Mouse (Mus musculus): ENCODE results near the gene Ugt1a2.
A peak's percentile ranks its signal among the peaks of the same experiment; 100 is the strongest.

The Ugt1a2 gene

GRCm38 (mm10) chr1:88259643-88260024 lies 59.2 kb downstream of the Ugt1a2 start:
- no peak for DNase-seq

DNA sequence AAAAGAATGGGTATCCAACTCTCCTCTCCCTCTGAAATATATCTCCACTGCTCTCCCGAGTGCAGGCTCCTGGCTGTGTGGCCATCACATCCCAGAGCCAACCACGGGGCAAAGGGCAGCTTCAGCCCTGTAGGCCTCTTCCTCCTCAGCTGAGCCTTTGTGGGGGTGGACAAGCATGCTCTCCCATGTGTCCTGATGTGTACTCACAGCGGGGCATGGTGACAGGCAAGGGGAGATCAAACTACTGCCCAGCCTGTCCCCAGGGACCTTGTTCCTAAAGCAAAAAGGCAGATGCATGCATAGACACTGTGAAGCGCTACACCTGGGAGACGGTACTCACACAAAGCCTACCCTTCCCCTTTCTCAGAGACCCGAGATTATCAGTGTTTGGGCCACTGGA lies 59.7 kb downstream of the Ugt1a2 start:
- no peak for DNase-seq

DNA sequence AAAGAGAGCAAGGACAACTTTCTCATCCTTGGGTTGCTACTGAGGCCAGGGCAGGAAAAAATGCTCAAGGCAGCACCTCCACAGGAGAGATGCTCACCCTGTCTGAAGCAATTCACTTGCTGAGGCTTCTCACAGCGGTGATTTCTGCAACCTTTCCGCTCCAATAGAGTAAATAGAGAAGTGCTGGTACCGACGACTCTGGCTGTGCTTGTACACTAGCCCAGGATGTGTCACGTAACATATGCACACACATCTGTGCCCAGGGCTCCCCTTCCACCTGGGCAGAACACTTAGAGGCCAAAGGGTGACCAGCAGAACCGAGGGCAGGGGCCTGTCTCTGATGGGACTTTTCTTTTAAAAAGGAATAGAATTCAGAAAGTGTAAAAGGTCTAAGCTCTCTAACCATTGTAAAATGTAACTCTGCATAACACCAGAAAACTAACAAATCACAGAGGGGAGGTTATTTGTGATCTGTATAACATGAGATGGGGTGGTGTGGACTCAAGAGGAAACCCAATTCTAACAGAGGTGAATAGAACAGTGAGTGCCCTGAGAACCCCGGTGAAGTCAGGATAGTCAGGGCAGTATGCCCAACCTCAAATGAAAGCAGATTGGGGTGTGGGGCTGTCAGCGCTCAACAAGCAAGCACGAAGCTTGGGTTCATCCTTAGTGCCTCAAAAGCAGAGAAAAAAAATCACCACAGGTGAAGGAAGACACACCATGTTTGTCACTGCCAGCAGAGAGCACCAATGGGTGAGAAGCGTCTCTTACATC lies 60.4 kb downstream of the Ugt1a2 start:
- no peak for DNase-seq

DNA sequence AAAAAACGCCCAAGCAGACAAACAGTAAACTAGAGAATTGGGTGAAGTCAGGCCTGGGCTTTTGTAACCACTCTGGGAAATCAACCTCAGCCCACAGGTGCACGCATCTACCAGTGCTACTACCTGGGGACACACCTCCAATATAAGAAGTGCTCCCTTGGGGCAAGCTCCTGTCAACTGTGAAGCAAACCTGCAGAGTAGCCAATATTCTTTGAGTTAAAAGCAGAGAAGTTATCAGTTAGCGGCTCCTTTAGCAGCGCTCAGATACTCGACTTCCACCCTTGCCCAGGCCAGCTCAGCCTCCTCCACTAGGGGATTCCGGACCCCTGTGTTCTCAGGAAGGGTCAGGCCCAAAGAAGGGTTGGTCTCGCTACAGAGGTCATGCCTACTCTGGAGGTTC lies 61.3 kb downstream of the Ugt1a2 start:
- DNase-seq: no peak

DNA sequence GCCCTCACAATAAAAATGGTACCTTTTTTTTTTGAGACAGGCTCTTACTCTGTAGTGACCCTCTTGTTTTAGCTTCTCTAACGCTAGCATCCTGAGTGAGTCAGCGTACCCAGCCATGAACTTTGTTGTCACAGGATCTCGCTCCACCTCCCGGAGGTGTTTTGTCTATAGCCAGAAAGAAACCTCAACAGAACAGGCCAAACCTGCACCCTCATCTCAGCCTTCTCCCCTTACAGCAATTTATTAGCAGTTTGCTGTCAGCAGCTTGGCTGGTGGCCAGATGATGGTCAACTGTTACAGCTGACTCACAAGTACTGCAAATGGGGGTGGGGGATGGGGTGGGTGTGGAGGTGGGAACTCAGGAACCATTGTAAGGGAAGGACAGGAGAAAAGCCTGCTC lies 61.9 kb downstream of the Ugt1a2 start:
- peak; percentile 63 for DNase-seq

GRCm38 (mm10) chr1:88262961-88263360 lies 62.6 kb downstream of the Ugt1a2 start:
- no peak for DNase-seq

GRCm38 (mm10) chr1:88263778-88264177 lies 63.4 kb downstream of the Ugt1a2 start:
- no peak for DNase-seq

DNA sequence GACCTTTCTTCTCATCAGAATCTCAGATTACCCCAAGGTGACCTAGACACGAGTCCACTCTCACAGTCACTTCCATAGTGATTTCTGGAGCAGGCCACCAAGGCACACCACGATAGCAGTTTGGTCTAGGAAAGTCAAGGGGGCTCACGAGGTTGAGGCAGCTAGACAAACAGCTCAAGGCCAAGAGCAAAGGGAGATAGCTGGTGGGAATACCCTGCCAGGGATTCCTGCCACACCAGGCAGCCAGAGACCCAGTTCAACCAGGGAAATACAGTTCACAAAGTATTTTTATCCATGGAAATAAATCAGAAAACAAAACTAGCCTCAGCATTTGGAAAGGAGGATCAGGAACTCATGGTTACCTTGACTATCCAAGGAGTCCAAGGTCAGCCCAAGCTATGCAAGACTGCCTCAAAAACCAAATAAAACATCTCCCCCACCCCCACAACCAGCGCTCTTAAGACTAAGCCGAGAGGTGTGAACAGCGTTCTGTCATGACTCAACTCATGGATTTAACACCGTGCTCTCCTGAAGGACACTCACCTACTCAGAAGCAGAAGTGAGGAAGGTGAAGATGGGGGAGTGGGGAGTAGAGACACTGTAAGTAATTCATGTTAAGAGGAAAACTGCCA lies 64.0 kb downstream of the Ugt1a2 start:
- no peak for DNase-seq

DNA sequence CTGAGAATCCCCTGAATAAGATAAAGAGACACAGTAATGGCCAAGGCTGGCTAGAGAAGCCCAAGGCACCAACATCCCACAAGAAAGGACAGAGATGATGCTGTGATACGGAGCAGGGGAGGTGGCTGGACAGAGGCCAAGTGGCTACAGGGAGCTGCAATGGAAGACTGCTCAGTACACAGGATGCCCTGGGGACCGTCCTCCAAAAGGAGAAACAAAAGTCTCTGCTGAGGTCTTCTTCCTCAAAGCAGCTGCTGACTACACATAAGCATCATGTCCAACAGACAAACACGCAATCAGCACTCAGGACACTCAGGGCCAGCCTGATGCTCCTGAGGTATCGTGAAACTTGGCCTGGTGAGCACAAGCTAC lies 64.5 kb downstream of the Ugt1a2 start:
- DNase-seq: no peak

DNA sequence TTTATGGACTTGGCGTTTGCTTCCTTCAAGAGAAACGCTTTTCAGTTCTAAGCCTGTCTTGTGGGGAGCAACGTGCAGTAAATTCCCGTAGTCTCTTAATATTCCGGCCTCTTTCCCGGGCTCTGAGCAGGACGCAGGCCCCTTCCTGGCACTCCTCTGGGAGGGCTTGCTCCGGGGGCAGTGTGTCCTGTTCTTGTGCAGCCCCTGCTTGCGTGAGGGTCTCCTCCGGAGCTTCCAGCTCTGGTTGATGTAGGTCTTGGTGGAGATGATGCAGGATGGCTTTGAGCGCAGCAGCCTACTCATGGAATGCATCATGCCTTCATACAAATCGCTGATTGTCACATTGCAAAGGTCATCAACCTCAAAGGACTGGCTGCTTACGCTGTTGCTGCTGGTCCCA lies 65.7 kb downstream of the Ugt1a2 start:
- no peak for DNase-seq

- DNase-seq: no peak
These were observed 67.1 kb downstream of the Ugt1a2 start for GRCm38 (mm10) chr1:88267489-88267888.

GRCm38 (mm10) chr1:88268070-88268469 lies 67.7 kb downstream of the Ugt1a2 start:
- no peak for DNase-seq

All from lung, postnatal 36 days (tissue).